Mouse (Mus musculus): ENCODE measurements around the gene Elf4. TPM values are rescaled to one million over a fixed set of nuclear protein-coding genes. Genes with fewer than 3 reads are reported as not detected.
"Not testable (repeated sequence)": the region's sequence is repeated elsewhere in the genome, so short reads cannot be mapped to it uniquely, and the experiment has no call there.

Gene Elf4
- polyA plus RNA-seq, 1 experiment from 2014 or later = 2.4 TPM

GRCm38 (mm10) chrX:48452231-48452890, 10.6 kb downstream of the Elf4 start:
- 21% methylated on average over 9 of the region's 9 CpGs for WGBS
- Histone ChIP-seq H3K4me3 (ENCODE audit: low read depth, low read length) (peak overlapping the region; percentile 34; the same call in 1 of the 2 replicates), H3K36me3 (ENCODE audit: control insufficient read depth, insufficient read depth, low read length) (no peaks in the 10 kb centered on the region), H3K4me2 (ENCODE audit: low read depth, severe bottlenecking) (peak overlapping the region; percentile 42; the same call in 1 of the 2 replicates), H3K4me1 (ENCODE audit: control insufficient read depth, insufficient read depth, low read length) (no peaks in the 10 kb centered on the region), H3K27me3 (ENCODE audit: control insufficient read depth, insufficient read depth, low read length) (peaks cover 12% of the 10 kb centered on the region), H3K9ac (ENCODE audit: low read length) (no peak overlapping the region), H3K27ac (replicated peaks; ENCODE audit: low read depth, low read length) (no peak overlapping the region), H3K9me3 (ENCODE audit: control insufficient read depth, low read length) (no peaks in the 10 kb centered on the region)
- ATAC-seq (ENCODE audit: insufficient number of reproducible peaks, low FRiP score, low TSS enrichment, low read depth) (no peak; the same call in 1 of the 2 replicates), DNase-seq (ENCODE audit: low spot score) (no peak)

DNA sequence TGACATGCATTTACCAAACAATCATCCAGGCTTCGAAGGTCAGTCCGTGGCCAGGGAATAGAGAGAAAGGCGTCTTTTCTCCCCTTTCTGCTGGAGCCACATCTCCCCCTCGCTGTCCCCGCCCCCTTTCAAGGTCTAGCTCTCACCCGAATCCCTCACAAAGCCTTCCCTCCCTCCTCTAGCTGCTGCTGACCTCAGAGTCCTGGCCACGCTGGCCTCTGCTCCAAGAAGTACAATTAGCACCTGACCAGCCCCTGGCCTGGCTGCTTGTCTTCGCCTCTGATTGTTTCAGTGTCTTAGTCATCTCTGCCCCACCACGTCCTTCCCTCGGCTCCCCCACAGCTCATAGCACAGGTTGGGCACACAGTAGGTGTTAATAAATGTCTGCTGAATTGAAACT, 13.3 kb downstream of the Elf4 start:
- DNase-seq (ENCODE audit: low spot score) = no peak
- Histone ChIP-seq H3K9ac (ENCODE audit: low read length) (no peak overlapping the region), H3K9me3 (ENCODE audit: control insufficient read depth, low read length) (no peaks in the 10 kb centered on the region), H3K27ac (replicated peaks; ENCODE audit: low read depth, low read length) (no peak overlapping the region), H3K4me2 (ENCODE audit: low read depth, severe bottlenecking) (no peak overlapping the region), H3K4me3 (ENCODE audit: low read depth, low read length) (no peak overlapping the region), H3K4me1 (ENCODE audit: control insufficient read depth, insufficient read depth, low read length) (no peaks in the 10 kb centered on the region), H3K27me3 (ENCODE audit: control insufficient read depth, insufficient read depth, low read length) (peaks cover 10% of the 10 kb centered on the region), H3K36me3 (ENCODE audit: control insufficient read depth, insufficient read depth, low read length) (no peaks in the 10 kb centered on the region)
- no peak for ATAC-seq (ENCODE audit: insufficient number of reproducible peaks, low FRiP score, low TSS enrichment, low read depth)
- WGBS = 20% methylated on average over 10 of the region's 10 CpGs

GRCm38 (mm10) chrX:48444677-48445076, 18.3 kb downstream of the Elf4 start:
- WGBS = 82% methylated on average over 4 of the region's 4 CpGs

DNA sequence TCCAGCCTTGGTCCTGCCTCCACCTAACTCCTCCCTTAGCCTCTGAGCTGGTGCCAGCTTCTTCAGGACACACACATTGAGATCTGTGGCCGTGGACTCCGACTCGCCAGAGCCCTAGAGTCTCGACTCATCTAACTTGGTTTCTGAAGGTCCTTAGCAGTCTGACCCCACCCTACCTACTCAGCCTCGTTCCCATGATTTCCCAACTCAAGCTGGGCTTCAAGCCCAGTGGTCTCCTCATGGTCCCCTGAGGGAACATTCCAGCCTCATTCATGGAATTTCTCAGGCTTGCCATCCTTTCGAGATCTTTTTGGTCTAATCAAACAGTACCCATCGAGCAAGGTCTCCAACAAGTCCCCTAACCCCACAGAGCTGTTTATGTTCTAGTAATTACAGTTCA, 21.0 kb downstream of the Elf4 start:
- WGBS = 84% methylated on average over 7 of the region's 7 CpGs
- Histone ChIP-seq H3K27me3 (ENCODE audit: control insufficient read depth, insufficient read depth, low read length) (no peaks in the 10 kb centered on the region), H3K27ac (replicated peaks; ENCODE audit: low read depth, low read length) (no peak overlapping the region), H3K4me3 (ENCODE audit: low read depth, low read length) (no peak overlapping the region), H3K36me3 (ENCODE audit: control insufficient read depth, insufficient read depth, low read length) (no peaks in the 10 kb centered on the region), H3K4me2 (ENCODE audit: low read depth, severe bottlenecking) (no peak overlapping the region), H3K4me1 (ENCODE audit: control insufficient read depth, insufficient read depth, low read length) (no peaks in the 10 kb centered on the region), H3K9ac (ENCODE audit: low read length) (no peak overlapping the region), H3K9me3 (ENCODE audit: control insufficient read depth, low read length) (no peaks in the 10 kb centered on the region)
- no peak for ATAC-seq (ENCODE audit: insufficient number of reproducible peaks, low FRiP score, low TSS enrichment, low read depth)
- no peak for DNase-seq (ENCODE audit: low spot score)

More at GRCm38 (mm10) chrX:48444677-48445076, 18.3 kb downstream of the Elf4 start:
- Histone ChIP-seq H3K4me3 (ENCODE audit: low read depth, low read length) (no peak overlapping the region), H3K36me3 (ENCODE audit: control insufficient read depth, insufficient read depth, low read length) (no peaks in the 10 kb centered on the region), H3K9ac (ENCODE audit: low read length) (no peak overlapping the region), H3K27me3 (ENCODE audit: control insufficient read depth, insufficient read depth, low read length) (no peaks in the 10 kb centered on the region), H3K27ac (replicated peaks; ENCODE audit: low read depth, low read length) (no peak overlapping the region), H3K9me3 (ENCODE audit: control insufficient read depth, low read length) (no peaks in the 10 kb centered on the region), H3K4me1 (ENCODE audit: control insufficient read depth, insufficient read depth, low read length) (no peaks in the 10 kb centered on the region), H3K4me2 (ENCODE audit: low read depth, severe bottlenecking) (no peak overlapping the region)
- ATAC-seq (ENCODE audit: insufficient number of reproducible peaks, low FRiP score, low TSS enrichment, low read depth) (no peak), DNase-seq (ENCODE audit: low spot score) (no peak)

DNA sequence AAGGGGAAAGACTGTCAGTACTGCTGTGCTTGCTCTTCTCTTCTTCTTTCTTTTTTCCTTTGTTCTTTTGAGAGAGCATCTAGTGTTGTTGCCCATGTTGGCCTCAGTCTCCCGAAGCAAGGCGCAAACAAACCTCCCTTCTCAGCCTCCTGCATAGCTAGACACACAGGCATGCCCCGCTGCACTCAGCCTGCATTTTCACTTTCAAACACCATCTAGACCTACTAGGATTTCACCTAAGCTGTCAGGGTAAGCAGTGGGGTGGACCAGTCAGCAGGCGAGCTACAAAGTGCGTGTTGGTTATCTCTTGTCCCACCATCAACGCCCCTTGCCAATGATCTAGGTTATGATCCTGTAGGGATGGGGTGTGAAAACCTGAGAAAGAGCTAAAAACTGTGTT, 21.4 kb downstream of the Elf4 start:
- DNase-seq (ENCODE audit: low spot score) (no peak), ATAC-seq (ENCODE audit: insufficient number of reproducible peaks, low FRiP score, low TSS enrichment, low read depth) (no peak)
- no peaks in the 10 kb centered on the region for H3K4me1 ChIP-seq (ENCODE audit: control insufficient read depth, insufficient read depth, low read length)
- 93% methylated on average over 6 of the region's 6 CpGs for WGBS
- no peak overlapping the region for H3K27ac ChIP-seq (replicated peaks; ENCODE audit: low read depth, low read length)
- H3K4me3 ChIP-seq (ENCODE audit: low read depth, low read length) = no peak overlapping the region
- no peaks in the 10 kb centered on the region for H3K9me3 ChIP-seq (ENCODE audit: control insufficient read depth, low read length)
- no peak overlapping the region for H3K9ac ChIP-seq (ENCODE audit: low read length)
- no peak overlapping the region for H3K4me2 ChIP-seq (ENCODE audit: low read depth, severe bottlenecking)
- H3K27me3 ChIP-seq (ENCODE audit: control insufficient read depth, insufficient read depth, low read length) = no peaks in the 10 kb centered on the region
- no peaks in the 10 kb centered on the region for H3K36me3 ChIP-seq (ENCODE audit: control insufficient read depth, insufficient read depth, low read length)

GRCm38 (mm10) chrX:48439036-48439435, 23.9 kb downstream of the Elf4 start:
- no peak overlapping the region for H3K9ac ChIP-seq (ENCODE audit: low read length)
- ATAC-seq (ENCODE audit: insufficient number of reproducible peaks, low FRiP score, low TSS enrichment, low read depth) = no peak
- WGBS = 50% methylated on average over 4 of the region's 4 CpGs
- H3K27ac ChIP-seq (replicated peaks; ENCODE audit: low read depth, low read length) = no peak overlapping the region
- H3K4me3 ChIP-seq (ENCODE audit: low read depth, low read length) = no peak overlapping the region
- no peaks in the 10 kb centered on the region for H3K36me3 ChIP-seq (ENCODE audit: control insufficient read depth, insufficient read depth, low read length)
- H3K4me2 ChIP-seq (ENCODE audit: low read depth, severe bottlenecking) = no peak overlapping the region
- DNase-seq (ENCODE audit: low spot score) = no peak
- no peaks in the 10 kb centered on the region for H3K27me3 ChIP-seq (ENCODE audit: control insufficient read depth, insufficient read depth, low read length)
- no peaks in the 10 kb centered on the region for H3K9me3 ChIP-seq (ENCODE audit: control insufficient read depth, low read length)
- H3K4me1 ChIP-seq (ENCODE audit: control insufficient read depth, insufficient read depth, low read length) = no peaks in the 10 kb centered on the region

- H3K4me3 ChIP-seq (ENCODE audit: low read depth, low read length); H3K9me3 ChIP-seq (ENCODE audit: control insufficient read depth, low read length); H3K9ac ChIP-seq (ENCODE audit: low read length); H3K4me2 ChIP-seq (ENCODE audit: low read depth, severe bottlenecking); ATAC-seq (ENCODE audit: insufficient number of reproducible peaks, low FRiP score, low TSS enrichment, low read depth); H3K27me3 ChIP-seq (ENCODE audit: control insufficient read depth, insufficient read depth, low read length); H3K27ac ChIP-seq (replicated peaks; ENCODE audit: low read depth, low read length); H3K4me1 ChIP-seq (ENCODE audit: control insufficient read depth, insufficient read depth, low read length); DNase-seq (ENCODE audit: low spot score); H3K36me3 ChIP-seq (ENCODE audit: control insufficient read depth, insufficient read depth, low read length): not testable (repeated sequence)
- WGBS = 88% methylated on average over 4 of the region's 7 CpGs
Measured at GRCm38 (mm10) chrX:48436082-48436481, 26.9 kb downstream of the Elf4 start.

- DNase-seq (ENCODE audit: low spot score) (no peak), ATAC-seq (ENCODE audit: insufficient number of reproducible peaks, low FRiP score, low TSS enrichment, low read depth) (no peak)
- no peaks in the 10 kb centered on the region for H3K36me3 ChIP-seq (ENCODE audit: control insufficient read depth, insufficient read depth, low read length)
- H3K9ac ChIP-seq (ENCODE audit: low read length) = no peak overlapping the region
- no peak overlapping the region for H3K27ac ChIP-seq (replicated peaks; ENCODE audit: low read depth, low read length)
- no peak overlapping the region for H3K4me2 ChIP-seq (ENCODE audit: low read depth, severe bottlenecking)
- H3K9me3 ChIP-seq (ENCODE audit: control insufficient read depth, low read length) = no peaks in the 10 kb centered on the region
- H3K4me3 ChIP-seq (ENCODE audit: low read depth, low read length) = no peak overlapping the region
- H3K27me3 ChIP-seq (ENCODE audit: control insufficient read depth, insufficient read depth, low read length) = no peaks in the 10 kb centered on the region
- no peaks in the 10 kb centered on the region; the same call in 1 of the 2 replicates for H3K4me1 ChIP-seq (ENCODE audit: control insufficient read depth, insufficient read depth, low read length)
- WGBS = 80% methylated on average over 9 of the region's 9 CpGs
Measured at GRCm38 (mm10) chrX:48435477-48435900, 27.4 kb downstream of the Elf4 start.

- ATAC-seq (ENCODE audit: insufficient number of reproducible peaks, low FRiP score, low TSS enrichment, low read depth) (no peak), DNase-seq (ENCODE audit: low spot score) (no peak)
- Histone ChIP-seq H3K4me1 (ENCODE audit: control insufficient read depth, insufficient read depth, low read length) (no peaks in the 10 kb centered on the region; the same call in 1 of the 2 replicates), H3K4me2 (ENCODE audit: low read depth, severe bottlenecking) (no peak overlapping the region), H3K27me3 (ENCODE audit: control insufficient read depth, insufficient read depth, low read length) (no peaks in the 10 kb centered on the region), H3K36me3 (ENCODE audit: control insufficient read depth, insufficient read depth, low read length) (no peaks in the 10 kb centered on the region), H3K9ac (ENCODE audit: low read length) (no peak overlapping the region), H3K4me3 (ENCODE audit: low read depth, low read length) (no peak overlapping the region), H3K27ac (replicated peaks; ENCODE audit: low read depth, low read length) (no peak overlapping the region), H3K9me3 (ENCODE audit: control insufficient read depth, low read length) (no peaks in the 10 kb centered on the region)
- 94% methylated on average over 1 of the region's 1 CpGs for WGBS
Measured at GRCm38 (mm10) chrX:48434251-48434650, 28.7 kb downstream of the Elf4 start.

All from limb, embryonic 11.5 days (tissue).